Mouse (Mus musculus) CH12.LX (cell line): Measurements from ENCODE around the gene Ccdc141.

ENCODE experiments used
- CTCF ChIP-seq, 2 experiments: IDR thresholded peaks in 1 of 2; conservative IDR thresholded peaks in 1 of 2; 2 replicates each; pipeline ENCODE4 v1.5.1; 2011 to 2012; ENCODE audit warnings: low read depth in 2 of 2, low read length in 2 of 2, improper control_type of control experiment in 1 of 2, inconsistent platforms in 1 of 2, mild to moderate bottlenecking in 1 of 2, moderate library complexity in 1 of 2
- ELF1 ChIP-seq: IDR thresholded peaks from 2 replicates; pipeline ENCODE4 v1.6.1; 2014; ENCODE audit warnings: low read depth, mild to moderate bottlenecking, inconsistent platforms, low read length, improper control_type of control experiment
- ETS1 ChIP-seq: conservative IDR thresholded peaks from 2 replicates; pipeline ENCODE4 v1.6.1; 2012; ENCODE audit warnings: low read depth, mild to moderate bottlenecking, inconsistent platforms, low read length, improper control_type of control experiment, moderate library complexity
- GABPA ChIP-seq: IDR thresholded peaks from 2 replicates; pipeline ENCODE4 v1.6.1; 2012; ENCODE audit warnings: low read depth, low read length, improper control_type of control experiment, inconsistent platforms; ENCODE audit not compliant: insufficient replicate concordance
- HCFC1 ChIP-seq: IDR thresholded peaks from 2 replicates; pipeline ENCODE4 v1.6.1; 2012; ENCODE audit warnings: low read depth, mild to moderate bottlenecking, inconsistent platforms, low read length, improper control_type of control experiment
- IRF4 ChIP-seq: IDR thresholded peaks from 2 replicates; pipeline ENCODE4 v1.6.1; 2014; ENCODE audit warnings: low read depth, mild to moderate bottlenecking, inconsistent platforms, low read length, improper control_type of control experiment
- MAX ChIP-seq: IDR thresholded peaks from 2 replicates; pipeline ENCODE4 v1.6.1; 2011; ENCODE audit warnings: low read length, improper control_type of control experiment
- MYC ChIP-seq: IDR thresholded peaks from 2 replicates; pipeline ENCODE4 v1.6.1; 2011; ENCODE audit warnings: low read depth, mild to moderate bottlenecking, improper control_type of control experiment, low read length
- POLR2A ChIP-seq: IDR thresholded peaks from 2 replicates; pipeline ENCODE4 v1.6.1; 2011; ENCODE audit warnings: low read depth, mild to moderate bottlenecking, improper control_type of control experiment, low read length
- POLR2AphosphoS2 ChIP-seq: IDR thresholded peaks from 2 replicates; pipeline ENCODE4 v1.6.1; 2011; ENCODE audit warnings: low read depth, low read length, improper control_type of control experiment
- USF1 ChIP-seq: IDR thresholded peaks from 2 replicates; pipeline ENCODE4 v1.6.1; 2014; ENCODE audit warnings: low read depth, mild to moderate bottlenecking, inconsistent platforms, low read length, improper control_type of control experiment
- ZC3H11A ChIP-seq: IDR thresholded peaks from 2 replicates; pipeline ENCODE4 v1.6.1; 2012; ENCODE audit warnings: low read depth, mild to moderate bottlenecking, inconsistent platforms, low read length, improper control_type of control experiment
- ZMIZ1 ChIP-seq: IDR thresholded peaks from 2 replicates; pipeline ENCODE4 v1.6.1; 2012; ENCODE audit warnings: low read depth, mild to moderate bottlenecking, inconsistent platforms, low read length, improper control_type of control experiment

DNA sequence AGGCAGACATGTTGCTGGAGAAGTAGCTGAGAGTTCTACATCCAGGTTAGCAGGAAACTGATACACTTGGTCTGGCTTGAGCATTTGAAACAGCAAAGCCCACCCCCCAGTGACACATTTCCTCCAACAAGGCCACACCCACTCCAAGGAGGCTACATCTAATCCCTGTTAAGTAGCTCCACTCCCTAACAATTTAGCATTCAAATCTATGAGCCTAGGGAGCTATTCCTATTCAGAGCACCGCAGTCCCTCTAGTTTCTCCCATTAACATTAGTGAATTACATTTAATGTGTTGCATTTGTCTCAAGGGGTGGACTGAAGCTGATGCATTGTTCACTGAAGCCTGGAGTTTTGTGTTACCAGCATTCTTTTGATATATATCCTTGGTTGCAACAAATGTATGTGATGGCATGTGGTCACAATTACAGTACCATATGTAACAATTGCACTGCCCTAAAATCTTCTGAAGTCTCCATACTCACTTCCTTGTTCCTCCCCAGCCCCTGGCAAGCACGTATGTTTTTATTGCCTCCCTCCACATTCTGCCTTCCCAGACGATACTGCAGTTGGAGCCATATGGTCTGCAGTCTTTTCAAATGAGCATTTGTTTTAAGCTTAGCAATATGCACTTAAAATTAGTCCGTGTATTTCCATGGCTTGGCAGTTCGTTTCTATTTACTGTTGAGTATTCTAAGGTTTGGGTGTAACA lies 177.8 kb downstream of the Ccdc141 start:
- no peak for TF ChIP-seq MAX
- TF ChIP-seq ELF1 = no peak
- no peak for TF ChIP-seq CTCF (conservative IDR thresholded peaks at IDR 0.05 in 1 of 2, IDR thresholded peaks at IDR 0.05 in 1 of 2; ENCODE audit: low read depth in 2 of 2, low read length in 2 of 2)
- TF ChIP-seq ZMIZ1 = no peak
- TF ChIP-seq POLR2A = no peak
- no peak for TF ChIP-seq IRF4
- no peak for TF ChIP-seq POLR2AphosphoS2
- no peak for TF ChIP-seq GABPA
- TF ChIP-seq ETS1 = no peak
- TF ChIP-seq ZC3H11A = no peak
- TF ChIP-seq MYC = no peak
- no peak for TF ChIP-seq USF1
- no peak for TF ChIP-seq HCFC1
